Mouse (Mus musculus) cerebellum, adult 2 months (tissue): ENCODE measurements around the gene Zbtb17. TPM values are rescaled to one million over a fixed set of nuclear protein-coding genes. Genes with fewer than 3 reads are reported as not detected.

Experiments used
- DNase-seq, 2 experiments: peaks; one replicate each; pipeline ENCODE4 v3.0.0; 2021
- H3K27ac ChIP-seq: fragments of 200-500 bp; 2 replicates; pipeline ENCODE4 v1.5.1; 2012; ENCODE audit warnings: low read length, control low read depth, inconsistent platforms; ENCODE audit not compliant: insufficient read depth
- H3K27me3 ChIP-seq: fragments of 200-500 bp; 2 replicates; pipeline ENCODE4 v1.6.1; 2012; ENCODE audit warnings: inconsistent platforms, mild to moderate bottlenecking, low read length, moderate library complexity; ENCODE audit not compliant: control insufficient read depth, insufficient read depth
- H3K4me1 ChIP-seq: fragments of 200-500 bp; 2 replicates; pipeline ENCODE4 v1.6.1; 2011; ENCODE audit warnings: low read length; ENCODE audit not compliant: control insufficient read depth, insufficient read depth
- H3K4me3 ChIP-seq: fragments of 200-500 bp; replicated peaks from 2 replicates; pipeline ENCODE3; 2011; ENCODE audit warnings: mild to moderate bottlenecking, low read depth, low read length, control low read depth; ENCODE audit not compliant: insufficient read depth
- CTCF ChIP-seq: fragments of 200-500 bp; IDR thresholded peaks from 2 replicates; pipeline ENCODE4 v1.5.1; 2011; ENCODE audit warnings: low read depth, mild to moderate bottlenecking, control low read depth, low read length, moderate library complexity, borderline replicate concordance; ENCODE audit not compliant: insufficient read depth
- POLR2A ChIP-seq: fragments of 200-500 bp; IDR thresholded peaks from 2 replicates; pipeline ENCODE4 v1.6.1; 2011; ENCODE audit warnings: low read length, control low read depth, borderline replicate concordance; ENCODE audit not compliant: insufficient read depth
- WGBS: fragments of 180-500 bp; shearing (Covaris S2); methylation state at CpG from one replicate; pipeline ENCODE4 v1.1.7; 2018; 5-methylcytosine and 5-hydroxymethylcytosine counted together
- polyA plus RNA-seq: library from polyadenylated mRNA; depleted of rRNA; stranded (reverse); fragments of >200 nt; gene quantifications from 2 replicates; pipeline ENCODE4 v1.2.3, GENCODE M21; 2012

The Zbtb17 gene
- polyA plus RNA-seq, 1 experiment = 34.7 TPM

GRCm38 (mm10) chr4:141406516-141407299 lies 37.7 kb upstream of the Zbtb17 start:
- DNase-seq = no peak
- peak; percentile 33; the same call in 1 of the 2 replicates for TF ChIP-seq CTCF
- no peak for TF ChIP-seq POLR2A
- Histone ChIP-seq H3K4me1 (0 out of 2 replicates have a peak, but pooled peaks cover 2% of the 10 kb centered on the region), H3K4me3 (no peak overlapping the region), H3K27ac (no peak overlapping the region), H3K27me3 (no peaks in the 10 kb centered on the region)
- 49% methylated on average over 14 of the region's 14 CpGs for WGBS

DNA sequence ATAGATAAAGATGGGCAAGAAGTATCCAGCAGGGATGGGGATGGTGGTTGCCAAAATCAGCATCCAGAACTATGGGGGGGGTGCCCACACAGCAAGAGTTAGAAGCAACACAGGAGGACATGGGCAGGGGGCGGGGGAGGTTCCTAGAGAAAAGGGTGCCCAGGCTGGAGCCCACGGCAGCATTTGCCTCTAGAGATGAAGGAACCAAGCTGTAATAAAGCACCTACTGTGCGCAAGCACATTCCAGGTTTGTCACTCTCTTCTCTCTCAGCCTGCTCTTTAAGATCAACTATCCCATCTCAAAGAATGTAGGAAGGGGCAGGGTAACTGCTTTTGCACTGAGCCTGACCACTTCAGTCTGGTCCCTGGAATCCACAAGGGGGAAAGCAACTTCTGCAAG lies 35.9 kb upstream of the Zbtb17 start:
- Histone ChIP-seq H3K4me3 (no peak overlapping the region), H3K27me3 (no peaks in the 10 kb centered on the region)
- WGBS = 93% methylated on average over 3 of the region's 3 CpGs

DNA sequence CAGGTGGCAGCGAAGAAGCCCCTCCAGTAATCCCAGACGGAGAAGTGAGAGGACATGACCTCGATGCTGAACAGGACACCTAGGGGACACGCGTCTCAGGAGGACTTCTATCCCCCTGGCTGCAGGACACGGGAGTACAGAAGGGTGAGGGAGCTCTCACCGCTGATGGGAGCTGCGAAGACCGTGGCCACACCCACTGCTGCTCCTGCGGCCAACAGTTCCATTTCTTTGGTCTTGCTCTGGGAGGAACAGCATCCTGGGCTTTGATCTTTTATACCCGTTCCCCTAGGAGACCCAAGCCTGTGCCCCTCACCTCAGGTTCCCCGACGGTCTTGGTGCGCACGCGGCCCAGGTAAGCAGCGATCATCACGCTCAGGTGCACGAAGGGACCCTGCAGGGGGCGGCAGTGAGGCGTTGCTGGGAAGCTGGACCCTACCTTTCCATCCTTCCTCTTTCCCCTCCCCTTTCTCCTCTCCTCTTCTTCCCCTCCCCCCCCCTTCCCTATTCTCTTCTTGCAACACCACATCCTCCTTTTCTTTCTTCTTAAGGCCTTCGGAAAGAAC lies 32.9 kb upstream of the Zbtb17 start:
- Histone ChIP-seq H3K4me3 (no peak overlapping the region), H3K27ac (no peak overlapping the region), H3K4me1 (no peaks in the 10 kb centered on the region), H3K27me3 (no peaks in the 10 kb centered on the region)
- TF ChIP-seq POLR2A = no peak
- TF ChIP-seq CTCF = peak; percentile 19; the same call in 1 of the 2 replicates
- 26% methylated on average over 22 of the region's 22 CpGs for WGBS
- no peak for DNase-seq

More for the DNA sequence above, 35.9 kb upstream of the Zbtb17 start:
- TF ChIP-seq CTCF = no peak
- no peak for TF ChIP-seq POLR2A
- H3K4me1 ChIP-seq = 0 out of 2 replicates have a peak, but pooled peaks cover 2% of the 10 kb centered on the region
- no peak overlapping the region for H3K27ac ChIP-seq
- DNase-seq = no peak

GRCm38 (mm10) chr4:141415924-141416323 lies 28.5 kb upstream of the Zbtb17 start, which contains the start of gene Clcnkb:
TSS of gene Clcnkb (minus strand) at chr4:141416014.
- 55% methylated on average over 7 of the region's 7 CpGs for WGBS
- TF ChIP-seq POLR2A (no peak), CTCF (no peak)
- DNase-seq = no peak
- Histone ChIP-seq H3K4me3 (no peak within 1 kb of the TSS), H3K4me1 (no peaks in the 10 kb centered on the region), H3K27ac (no peak within 1 kb of the TSS), H3K27me3 (no peaks in the 10 kb centered on the region)

DNA sequence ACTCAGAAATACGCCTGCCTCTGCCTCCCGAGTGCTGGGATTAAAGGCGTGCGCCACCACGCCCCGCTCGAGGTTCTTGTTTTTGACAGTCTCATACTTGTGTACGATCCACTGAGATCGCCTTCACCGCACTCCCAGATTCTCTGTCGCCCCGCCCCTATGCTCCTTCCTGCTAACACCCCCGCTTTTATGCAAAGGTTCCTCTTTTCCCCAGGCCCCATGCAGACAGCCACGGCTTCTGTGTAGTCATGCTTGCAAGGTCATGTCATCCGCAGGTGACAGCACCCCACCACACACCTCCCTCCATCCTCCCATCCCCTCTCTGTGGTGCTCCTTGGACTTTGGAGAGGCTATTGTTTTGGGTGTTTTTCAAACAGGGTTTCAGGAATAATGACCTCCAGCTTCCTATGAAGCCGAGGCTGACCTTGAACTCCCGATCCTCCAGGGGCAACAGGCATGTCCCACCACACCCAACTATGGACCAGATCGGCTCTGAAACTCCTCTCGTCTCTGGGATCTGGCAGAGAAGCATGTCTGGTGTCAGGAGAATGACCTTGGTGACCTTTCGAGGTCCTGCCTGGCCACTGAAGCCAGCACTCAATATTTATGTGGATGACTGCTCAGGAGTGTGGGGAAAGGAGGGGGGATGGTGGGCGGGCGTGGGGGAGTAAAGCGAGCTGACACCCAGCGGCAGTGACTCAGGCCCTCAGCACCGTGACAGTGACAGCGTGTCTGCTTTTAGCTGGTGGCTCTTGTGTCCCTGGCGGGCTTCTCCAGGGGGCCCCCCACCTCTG lies 24.9 kb upstream of the Zbtb17 start:
- TF ChIP-seq POLR2A (no peak), CTCF (no peak)
- WGBS = 81% methylated on average over 27 of the region's 27 CpGs
- no peak for DNase-seq

DNA sequence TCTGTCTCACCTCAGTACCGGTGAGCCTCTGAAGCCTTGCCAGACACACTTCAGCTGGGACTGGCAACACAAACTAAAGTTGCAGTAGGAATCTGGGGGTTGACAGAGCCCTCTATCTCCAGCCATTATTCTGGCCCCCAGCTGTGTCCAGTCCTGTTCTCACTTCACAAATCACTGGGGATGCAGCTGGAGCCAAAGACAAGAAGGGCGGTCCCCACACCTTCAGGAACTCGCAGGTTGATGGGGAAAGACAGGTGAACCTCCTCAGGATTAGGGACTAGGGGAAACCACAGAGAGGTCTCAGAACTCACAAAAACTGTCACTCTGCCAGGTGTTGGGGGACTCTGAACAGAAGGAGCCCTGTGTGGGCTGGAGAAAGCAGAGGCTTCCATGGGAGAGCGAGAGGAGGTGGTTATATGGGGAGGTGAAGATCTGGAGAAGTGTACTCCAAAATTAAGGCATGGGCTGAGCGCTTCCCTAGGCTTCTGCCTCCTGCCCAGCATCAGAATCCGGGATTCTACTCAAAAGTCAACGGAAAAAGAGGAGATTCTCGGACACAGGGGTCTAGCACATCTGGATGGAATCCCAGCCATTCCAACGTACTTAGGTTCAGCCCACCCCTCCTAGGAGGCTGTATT lies 24.1 kb upstream of the Zbtb17 start, which contains the start of gene Hspb7:
TSS of gene Hspb7 (plus strand) at position 588 of the 638 bp plus-strand sequence.
- no peak within 1 kb of the TSS for H3K27ac ChIP-seq
- H3K4me1 ChIP-seq = peaks cover 9% of the 10 kb centered on the region
- WGBS = 80% methylated on average over 9 of the region's 9 CpGs
- no peaks in the 10 kb centered on the region for H3K27me3 ChIP-seq
- H3K4me3 ChIP-seq = no peak within 1 kb of the TSS
- no peak for DNase-seq
- TF ChIP-seq CTCF = no peak
- no peak for TF ChIP-seq POLR2A

More for the DNA sequence above, 24.9 kb upstream of the Zbtb17 start:
- H3K4me1 ChIP-seq = peaks cover 9% of the 10 kb centered on the region
- no peak overlapping the region for H3K4me3 ChIP-seq
- no peak overlapping the region for H3K27ac ChIP-seq
- H3K27me3 ChIP-seq = no peaks in the 10 kb centered on the region

GRCm38 (mm10) chr4:141420886-141421285 lies 23.6 kb upstream of the Zbtb17 start:
- Histone ChIP-seq H3K27ac (no peak overlapping the region), H3K27me3 (no peaks in the 10 kb centered on the region), H3K4me1 (peaks cover 9% of the 10 kb centered on the region), H3K4me3 (no peak overlapping the region)
- TF ChIP-seq POLR2A (no peak), CTCF (no peak)
- WGBS = 85% methylated on average over 9 of the region's 9 CpGs
- no peak for DNase-seq

DNA sequence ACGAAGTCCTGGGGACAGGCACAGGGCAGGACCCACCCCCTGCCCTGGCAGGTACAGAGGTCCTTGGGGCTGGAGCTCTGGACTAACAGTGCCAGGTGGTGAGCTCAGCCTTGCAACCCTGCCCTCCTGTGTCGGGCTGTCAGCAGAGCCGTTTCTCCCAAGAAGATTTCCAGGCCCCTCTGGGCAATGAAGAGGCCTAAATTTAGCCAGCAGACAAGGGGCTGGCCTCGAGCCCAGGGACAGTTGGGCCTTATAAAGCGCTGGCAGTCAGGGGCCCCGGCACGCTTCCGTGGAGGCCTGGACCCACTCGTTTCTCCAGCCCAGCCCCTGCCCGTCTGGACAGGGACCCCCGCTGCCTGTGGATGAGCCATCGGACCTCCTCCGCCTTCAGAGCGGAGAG lies 23.0 kb upstream of the Zbtb17 start:
- peaks cover 9% of the 10 kb centered on the region for H3K4me1 ChIP-seq
- H3K27me3 ChIP-seq = no peaks in the 10 kb centered on the region
- 8% methylated on average over 14 of the region's 14 CpGs for WGBS
- H3K4me3 ChIP-seq = no peak overlapping the region
- DNase-seq = peak; percentile 44 to 45
- TF ChIP-seq CTCF (no peak), POLR2A (no peak)
- no peak overlapping the region for H3K27ac ChIP-seq
